Mouse (Mus musculus) skeletal muscle tissue, adult 2 months (tissue): ENCODE data around the gene Med13.
"Not testable (repeated sequence)": the region's sequence is repeated elsewhere in the genome, so short reads cannot be mapped to it uniquely, and the experiment has no call there.

Experiments used
- DNase-seq: peaks from one replicate; pipeline ENCODE4 v3.0.0-alpha.2; 2012; ENCODE audit warnings: low read depth, low spot score

The Med13 gene

DNA sequence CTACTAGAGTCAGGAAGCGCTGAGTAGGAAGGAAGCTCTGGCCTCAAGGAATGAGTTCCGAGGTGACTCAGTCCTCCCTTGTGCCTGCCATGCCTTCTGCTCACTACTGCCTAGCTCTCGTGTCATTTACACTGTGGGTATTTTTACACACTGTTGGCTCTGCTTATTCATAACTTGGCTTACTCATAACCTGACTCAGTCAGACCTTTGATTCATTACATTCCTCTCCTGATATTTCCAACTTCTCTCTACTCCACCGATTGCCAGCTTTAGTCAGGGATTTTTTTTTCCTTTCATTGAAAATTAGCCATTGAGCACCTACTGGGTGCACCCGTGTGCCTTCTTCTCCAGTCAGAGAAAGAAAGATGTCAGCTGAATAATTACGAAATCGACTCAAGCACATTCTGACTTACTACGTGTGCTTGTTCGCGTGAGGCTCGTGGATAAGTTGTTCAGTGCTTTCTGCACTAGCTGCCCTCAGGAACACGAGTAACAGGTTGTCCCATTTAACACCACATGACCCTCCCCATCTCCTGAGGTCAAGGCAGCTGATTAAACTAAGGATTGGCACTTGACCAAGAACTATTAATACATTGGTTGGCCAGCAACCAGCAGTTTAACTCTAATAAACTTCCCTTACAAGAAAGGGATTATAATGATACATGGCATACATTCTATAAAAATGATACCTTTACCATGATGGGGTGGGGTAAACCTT is 23.3 kb upstream of the Med13 start:
- no peak for DNase-seq

DNA sequence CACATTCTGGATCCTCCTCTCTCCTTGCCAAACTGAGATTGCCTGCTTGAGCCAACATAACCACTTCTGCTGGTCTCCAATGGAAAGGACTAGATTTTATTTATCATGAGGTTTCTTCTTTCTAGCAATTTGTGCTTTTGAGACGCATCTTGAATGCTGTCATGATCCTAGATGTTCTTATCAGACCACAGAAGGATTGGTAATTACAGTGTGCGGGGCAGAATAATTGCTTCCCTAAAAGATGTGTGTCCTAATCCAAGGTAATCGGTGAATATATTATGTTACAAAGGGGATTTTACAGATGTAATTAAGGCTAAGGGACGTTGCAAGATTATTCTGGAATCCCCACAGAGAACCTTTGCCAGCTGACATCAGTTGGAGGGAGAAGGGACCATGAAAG is 21.6 kb upstream of the Med13 start:
- no peak for DNase-seq

DNA sequence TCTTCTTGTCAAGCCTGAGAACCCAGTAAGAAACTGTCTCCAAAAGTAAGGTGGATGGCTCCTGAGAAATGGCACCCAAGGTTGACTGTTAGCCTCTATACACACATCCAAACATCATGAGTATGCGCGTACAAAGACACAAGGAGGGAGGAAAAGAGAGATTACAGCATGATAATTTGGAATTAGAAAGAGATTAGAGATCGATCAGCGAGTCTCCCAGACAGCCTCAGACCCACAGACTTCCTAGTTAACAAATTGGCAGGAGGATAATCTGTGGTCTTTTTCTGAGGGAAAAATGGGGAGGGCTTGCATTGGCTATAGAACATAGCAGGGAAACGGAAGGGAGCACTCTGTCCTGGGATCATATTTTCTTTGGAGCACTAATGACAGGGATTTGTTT is 20.4 kb upstream of the Med13 start:
- DNase-seq, result no peak

DNA sequence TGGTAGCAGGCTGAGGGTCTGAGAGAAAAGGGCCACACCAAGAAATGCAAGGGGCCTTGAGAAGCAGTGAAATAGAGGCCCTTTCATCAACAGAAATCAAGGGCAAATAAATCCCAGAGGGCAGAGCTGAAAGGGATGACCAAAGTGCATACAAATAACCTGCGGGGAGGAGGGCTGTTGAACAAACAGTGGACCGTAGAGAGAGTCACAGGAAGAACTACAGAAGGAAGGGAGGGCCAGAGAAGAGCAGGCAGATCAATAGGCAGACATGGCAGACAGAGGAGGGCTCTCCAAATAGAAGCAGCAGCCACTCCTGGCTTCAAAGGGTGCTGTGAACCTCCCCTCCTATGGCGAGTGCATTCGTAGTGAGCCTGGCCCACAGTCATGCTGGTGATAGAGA is 19.3 kb upstream of the Med13 start:
- DNase-seq, result no peak

DNA sequence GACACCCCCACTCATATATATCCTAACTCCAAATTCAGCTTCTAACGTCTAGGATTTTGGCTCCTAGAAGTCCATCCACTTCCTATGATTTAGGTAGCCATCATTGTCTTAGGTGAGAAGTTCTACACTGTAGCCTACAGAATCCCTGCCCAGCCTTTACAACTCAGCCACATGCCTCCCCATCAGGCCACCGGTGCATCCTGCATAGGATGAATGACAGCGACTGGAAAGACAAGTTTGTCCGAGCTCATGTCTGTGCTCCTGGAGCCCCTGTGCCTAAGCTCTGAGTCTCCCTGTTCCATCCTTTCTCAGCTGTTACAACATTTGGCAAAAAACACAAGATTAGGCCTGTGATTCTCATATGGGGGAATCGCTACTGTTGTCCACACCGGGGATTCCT is 17.7 kb upstream of the Med13 start:
- DNase-seq, result no peak

DNA sequence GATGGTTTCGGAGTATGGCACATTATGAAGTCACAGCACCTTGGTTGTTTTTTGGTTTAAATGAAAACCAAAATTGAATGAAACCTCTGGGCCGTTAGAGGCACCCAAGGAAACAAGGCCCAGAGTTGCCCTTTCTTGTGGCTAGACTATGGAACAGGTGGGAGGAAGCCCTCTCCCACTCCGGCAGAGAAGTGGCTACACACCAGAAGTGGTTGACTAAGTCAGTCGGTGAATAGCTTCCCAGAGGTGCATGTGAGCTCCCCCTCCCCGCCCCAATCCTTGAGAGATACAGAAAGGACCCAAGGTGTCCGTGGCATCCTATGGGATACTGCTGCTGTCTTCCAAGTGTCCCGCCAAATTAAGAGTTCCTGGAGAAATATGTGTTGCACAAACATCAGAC is 13.9 kb upstream of the Med13 start:
- no peak for DNase-seq

DNA sequence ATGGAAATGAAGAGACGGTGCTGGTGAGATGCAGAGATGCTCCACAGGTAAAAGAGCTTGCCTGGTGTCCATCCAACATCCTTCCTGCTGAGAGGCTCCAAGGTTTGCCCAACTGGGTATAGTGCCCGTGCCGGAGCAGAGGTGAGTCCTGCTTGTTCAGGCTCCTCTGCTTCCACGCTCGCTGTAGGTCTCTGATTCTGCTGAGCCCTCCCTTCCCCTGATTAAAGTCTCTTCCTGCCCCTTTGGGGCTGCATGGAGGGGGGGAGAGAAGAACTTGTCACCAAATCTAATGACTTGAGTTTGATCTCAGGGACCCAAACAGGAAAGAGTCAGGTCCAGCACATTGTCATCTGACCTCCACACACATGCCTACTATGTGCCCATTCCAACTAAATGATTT is 12.5 kb upstream of the Med13 start:
- no peak for DNase-seq

DNA sequence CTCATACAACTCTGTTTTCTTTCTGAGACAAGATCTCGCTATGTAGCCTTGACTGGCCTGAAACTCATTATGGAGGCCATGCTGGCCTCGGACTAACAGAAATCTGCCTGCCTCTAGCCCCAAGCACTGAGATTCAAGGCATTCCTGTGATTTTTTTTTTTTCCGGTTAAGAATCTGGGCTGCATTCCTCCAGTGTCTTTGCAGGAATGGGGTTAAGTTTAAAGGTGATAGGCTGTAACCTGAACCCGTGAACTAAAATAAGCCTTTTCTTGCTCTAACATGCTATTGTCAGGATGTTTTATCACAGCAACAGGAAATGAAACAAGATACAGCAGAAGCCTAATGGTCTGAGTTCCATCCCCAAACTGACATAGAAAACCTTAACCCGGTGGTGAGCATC is 11.6 kb upstream of the Med13 start:
- DNase-seq, result no peak

DNA sequence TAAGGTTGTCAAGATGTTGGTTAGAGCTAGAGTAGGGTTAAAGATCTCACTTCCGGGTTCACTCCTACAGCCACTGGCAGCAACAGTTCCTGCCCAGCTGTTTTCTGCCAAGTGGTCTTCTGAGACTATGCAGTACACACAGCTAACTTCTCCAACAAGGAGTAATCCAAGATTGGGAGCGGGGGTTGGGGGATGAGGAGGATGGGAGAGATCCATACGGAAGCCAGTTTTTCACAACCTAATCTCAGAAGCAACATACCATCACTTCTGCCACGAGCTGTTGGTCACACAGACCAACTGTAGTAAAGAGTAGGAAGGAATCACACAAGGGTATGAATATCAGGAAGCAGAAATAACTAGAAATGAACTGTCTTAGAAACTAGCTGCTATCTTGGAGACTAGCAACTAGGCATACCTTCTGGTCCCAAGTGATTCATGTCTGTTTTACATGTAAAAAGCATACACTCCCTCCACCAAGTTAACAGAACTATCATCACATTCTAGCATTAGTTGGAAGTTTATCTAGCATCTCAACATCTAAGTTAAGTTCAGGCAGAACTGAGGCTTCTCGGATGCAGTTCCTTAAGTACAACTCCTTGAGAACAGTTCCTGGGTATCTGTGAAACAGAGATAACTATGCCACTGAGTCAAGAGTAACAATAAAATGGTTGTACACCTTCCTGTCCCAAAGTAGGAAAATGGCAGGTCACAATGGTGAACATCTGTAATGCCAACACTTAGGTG is 7.5 kb upstream of the Med13 start:
- DNase-seq, result no peak

DNA sequence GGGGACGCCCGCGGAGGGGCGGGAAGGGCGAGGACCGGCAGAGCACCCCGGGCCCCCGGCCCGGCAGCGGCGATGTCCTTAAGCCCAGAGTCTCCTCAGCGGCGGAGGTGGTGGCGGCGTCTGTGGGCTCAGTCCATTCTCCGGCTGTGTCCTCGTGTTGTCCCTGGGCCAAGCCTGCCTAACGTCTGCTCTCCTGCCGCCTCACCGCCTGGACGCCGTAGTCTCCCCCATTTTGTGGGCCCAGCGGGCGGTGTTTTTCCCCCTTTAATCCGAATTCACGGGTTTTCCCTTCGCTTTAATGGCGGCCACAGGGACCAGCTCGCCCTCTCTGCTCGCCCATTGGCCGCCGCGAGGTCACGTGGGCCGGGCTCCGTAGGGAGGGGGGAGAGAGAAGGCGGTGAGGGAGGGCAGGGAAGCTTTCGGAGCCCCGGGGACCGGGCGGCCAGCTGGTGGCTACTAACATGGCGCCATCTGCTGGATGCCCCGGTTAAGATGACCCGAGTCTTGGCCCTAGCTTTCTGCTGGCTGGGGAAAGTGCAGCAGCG is 654 bp upstream of the Med13 start:
- peak; percentile 97 for DNase-seq

DNA sequence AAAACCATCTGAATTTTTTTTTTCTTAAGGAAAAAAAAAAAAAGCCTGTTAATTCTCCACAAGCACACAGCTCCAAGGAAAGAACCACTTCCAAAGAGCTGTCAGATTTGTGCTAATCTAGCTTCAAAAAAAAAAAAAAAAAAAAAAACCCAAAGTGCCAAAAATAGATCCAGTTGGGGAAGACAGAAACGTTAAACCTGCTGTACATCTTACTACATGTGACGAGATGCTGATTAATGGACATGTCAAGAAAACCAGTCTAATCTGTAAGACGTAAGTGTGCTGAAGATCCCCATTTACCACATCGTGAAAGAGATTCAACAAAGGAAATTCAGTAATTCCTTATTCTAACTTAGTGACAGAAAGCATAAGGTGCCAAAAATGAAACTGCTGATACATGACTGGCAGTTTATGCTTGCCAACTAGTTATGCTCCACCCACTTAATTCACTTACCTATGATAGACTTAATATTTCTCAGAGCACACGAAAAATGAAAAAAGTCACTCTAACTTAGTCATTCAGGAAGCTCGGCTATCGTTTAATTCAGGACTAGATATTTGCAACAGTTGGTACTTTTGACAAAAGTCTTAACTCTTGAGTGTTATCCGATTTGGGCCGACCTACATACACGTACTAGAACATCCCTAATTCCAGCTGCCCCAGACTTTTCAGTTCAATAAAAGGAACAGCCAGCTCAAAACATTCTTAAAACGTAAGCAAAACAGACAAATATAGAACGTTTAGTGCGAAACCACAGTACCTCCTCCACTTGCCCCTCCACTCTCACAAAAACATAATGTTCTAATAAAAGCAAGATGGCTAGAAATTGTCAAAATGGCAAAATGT is 1.2 kb downstream of the Med13 start:
- DNase-seq, result peak; percentile 40

DNA sequence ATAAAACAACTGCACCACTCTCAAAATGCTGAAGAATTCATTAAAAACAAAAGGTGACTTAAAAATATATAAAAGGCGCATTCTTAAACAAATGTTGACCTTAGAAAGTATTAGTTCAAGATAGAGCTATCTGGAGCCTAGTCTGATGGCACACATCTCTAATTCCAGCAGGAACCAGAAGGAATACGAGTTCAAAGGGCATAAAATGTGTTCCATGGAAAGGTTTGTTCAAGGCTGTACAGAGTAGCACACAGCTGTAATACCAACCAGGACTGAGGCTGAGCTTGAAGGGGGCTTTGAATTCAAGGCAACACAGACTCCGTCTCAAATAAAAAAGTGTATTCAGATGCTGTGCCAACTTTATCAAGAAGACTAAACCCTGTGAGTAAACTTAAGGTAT is 3.8 kb downstream of the Med13 start:
- no peak for DNase-seq

DNA sequence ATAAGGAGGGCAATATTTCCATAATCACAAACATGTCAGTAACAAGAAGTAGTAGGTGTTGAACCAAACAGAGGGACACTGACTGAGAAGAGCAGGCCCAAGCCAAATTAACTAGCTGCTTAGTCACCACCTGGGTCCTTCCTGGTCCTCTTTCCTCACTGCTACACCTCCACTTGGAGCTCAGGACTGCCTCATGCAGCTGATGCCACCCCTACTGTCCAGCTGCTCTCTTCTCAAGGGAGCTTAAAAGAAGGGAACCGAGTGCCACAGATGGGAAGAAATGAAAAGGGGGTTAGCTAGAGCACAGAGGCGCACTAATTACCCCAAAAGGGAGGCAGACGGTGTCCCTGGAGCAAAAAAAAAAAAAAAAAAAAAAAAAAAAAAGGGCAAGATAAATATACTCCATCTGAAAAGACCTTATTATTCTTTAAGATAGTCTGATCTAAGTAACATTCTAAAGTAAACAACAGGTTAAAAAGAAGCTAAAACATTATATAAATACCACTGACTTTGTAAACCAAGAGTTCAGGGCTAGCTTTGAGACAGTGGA is 5.6 kb downstream of the Med13 start:
- DNase-seq, result no peak

DNA sequence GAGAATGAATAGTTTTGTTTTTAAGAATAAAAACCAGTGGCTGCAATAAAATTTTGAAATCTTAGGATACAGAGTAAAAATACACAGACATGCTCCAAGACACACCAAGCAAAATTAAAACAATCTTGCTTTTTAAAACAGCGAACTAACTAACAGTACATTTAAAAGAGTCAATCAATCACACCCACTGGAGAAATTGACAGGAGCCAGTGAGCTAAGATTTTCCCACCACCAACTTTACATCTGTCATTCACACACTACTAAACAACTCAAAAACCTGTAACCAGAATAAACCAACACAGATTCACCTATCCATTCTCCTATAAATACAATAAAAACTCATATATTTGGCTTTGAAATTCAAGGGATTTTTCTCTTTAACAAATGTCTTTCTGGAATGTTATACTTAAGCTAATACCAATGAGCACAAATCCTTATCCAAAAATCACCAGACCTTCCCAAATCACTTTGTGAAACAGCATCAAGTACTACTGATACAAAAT is 6.7 kb downstream of the Med13 start:
- no peak for DNase-seq

DNA sequence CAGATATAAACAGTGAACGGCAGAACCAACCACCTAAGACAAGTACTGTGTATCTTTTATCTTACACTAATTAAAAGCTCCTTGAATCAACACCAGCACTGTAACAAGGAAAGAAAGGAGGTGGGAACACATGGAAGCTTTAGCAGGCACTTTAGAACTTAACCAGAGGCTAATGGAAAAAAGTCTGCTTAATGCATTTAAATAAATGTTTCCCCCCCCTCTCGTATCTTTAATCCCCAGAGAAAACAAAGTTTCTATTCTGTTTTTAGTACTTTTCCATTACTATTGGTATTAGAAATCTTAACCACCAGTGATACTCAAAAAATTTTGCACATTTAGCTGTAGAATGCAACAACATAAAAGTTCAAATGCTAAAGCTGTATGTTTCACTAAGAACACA is 8.1 kb downstream of the Med13 start:
- no peak for DNase-seq

DNA sequence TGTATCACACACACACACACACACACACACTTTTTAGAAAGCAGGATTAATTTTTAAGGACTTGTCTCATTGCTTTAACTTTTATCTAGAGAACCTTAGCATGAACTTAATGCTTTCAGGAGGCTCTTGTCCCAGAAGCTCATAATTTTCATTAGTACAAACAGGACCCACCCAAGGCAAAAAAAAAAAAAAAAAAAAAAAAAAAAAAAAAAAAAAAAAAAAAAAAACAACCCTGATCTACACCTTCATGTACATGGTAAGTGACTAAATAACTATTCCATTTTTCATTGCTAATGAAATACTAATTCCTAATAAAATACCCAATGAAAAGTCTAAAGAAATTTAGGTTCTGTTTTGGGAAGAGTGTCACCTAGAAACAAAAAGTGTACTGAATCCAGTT is 8.5 kb downstream of the Med13 start:
- DNase-seq, result no peak

DNA sequence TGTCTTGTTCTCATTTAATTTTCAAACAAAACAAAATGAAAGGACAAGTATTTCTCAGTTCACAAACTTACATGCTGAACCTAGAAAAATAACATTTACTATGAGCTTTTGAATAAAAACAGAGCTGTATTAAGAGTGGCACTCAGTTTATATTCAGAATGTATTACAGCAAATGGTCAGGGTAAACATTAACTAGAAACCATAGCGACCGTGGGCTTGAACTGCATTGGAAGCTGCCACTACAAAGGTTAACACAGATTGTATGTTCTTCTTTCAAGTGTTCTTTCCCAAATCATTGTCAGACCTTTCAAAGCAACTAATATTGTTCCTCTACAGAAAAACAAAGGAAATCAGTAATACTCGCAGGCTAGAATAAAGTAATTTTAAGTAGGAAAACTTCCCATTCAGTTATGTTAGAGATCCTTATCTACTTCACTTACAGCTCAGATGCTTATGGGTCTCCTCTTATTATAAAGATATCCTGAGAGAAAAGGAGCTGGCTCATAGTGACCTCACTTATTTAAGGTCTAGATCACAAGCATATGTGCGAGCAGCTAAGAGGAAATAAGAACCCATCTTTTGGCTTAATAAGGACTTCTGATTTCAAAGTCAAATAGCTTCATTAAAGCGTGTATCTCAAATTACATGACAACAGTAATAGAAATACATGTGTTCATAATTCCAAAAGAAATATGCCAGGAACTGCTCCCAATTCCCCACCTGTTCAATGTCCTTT is 9.8 kb downstream of the Med13 start:
- DNase-seq, result no peak

DNA sequence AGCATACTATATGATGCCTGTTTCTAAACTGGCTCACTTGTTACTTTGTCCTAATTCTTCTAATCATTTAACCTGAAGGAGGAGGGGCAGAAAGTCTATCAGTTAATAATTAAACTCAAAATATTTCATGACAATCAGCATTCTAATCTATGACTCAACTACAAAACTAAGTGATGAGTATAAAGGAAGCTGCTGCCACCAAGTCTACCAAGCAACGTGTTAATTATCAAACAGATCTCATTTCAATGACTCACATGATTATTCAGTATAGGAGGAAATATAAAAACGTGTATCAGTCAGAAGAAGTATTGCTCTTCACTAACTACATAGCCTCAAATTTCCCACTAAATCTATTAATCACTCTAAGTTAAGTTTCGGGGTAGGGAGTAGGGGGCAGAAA is 10.9 kb downstream of the Med13 start:
- no peak for DNase-seq

DNA sequence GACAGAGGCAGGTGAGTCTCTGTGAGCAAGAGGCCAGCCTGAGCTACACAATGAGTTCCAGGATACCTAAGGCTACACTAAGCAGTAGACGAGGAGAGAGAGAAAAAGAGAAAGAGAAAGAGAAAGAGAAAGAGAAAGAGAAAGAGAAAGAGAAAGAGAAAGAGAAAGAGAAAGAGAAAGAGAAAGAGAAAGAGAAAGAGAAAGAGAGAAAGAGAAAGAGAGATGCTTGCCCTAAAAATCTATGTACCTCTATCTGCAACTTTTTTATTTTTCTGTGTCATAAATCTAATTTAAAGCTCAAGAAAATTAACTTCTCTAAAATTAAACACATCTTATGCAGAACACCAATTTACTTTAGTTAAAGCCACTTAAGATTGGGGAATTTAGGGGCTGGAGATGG is 12.5 kb downstream of the Med13 start:
- not testable (repeated sequence) for DNase-seq

DNA sequence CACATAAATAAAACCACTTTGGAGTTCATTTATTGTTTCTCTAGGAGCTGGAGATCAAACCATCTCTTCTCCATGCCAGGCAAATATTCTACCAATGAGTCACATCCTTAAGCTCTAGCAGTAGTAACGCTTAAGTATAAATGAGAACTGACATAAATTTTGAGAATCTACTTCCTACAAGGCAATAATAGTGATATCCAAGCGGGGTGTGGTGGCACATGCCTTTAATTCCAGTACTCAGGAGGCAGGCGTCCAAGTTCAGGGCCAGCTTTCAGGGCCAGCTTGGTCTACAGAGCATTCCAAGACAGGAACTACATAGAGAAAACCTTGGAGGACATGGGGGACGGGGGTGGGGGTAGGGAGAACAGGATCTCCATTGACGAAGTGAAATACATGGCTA is 33.2 kb downstream of the Med13 start:
- no peak for DNase-seq

DNA sequence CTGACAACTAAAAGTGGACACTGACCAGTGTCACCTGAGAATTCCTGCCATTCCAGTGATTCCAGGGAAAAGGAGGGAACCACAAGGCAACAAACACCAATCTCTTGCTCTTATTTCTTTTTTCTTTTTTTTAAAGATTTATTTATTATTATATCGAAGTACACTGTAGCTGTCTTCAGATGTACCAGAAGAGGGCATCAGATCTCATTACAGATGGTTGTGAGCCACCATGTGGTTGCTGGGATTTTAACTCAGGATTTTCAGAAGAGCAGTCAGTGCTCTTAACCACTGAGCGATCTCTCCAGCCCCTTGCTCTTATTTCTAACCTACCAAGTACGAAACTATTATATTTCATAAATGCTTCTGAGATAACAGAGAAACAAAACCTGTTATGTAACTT is 42.4 kb downstream of the Med13 start:
- DNase-seq, result not testable (repeated sequence)
